ENCODE assay signal across 8 mouse cellular contexts in the genomic region with DNA sequence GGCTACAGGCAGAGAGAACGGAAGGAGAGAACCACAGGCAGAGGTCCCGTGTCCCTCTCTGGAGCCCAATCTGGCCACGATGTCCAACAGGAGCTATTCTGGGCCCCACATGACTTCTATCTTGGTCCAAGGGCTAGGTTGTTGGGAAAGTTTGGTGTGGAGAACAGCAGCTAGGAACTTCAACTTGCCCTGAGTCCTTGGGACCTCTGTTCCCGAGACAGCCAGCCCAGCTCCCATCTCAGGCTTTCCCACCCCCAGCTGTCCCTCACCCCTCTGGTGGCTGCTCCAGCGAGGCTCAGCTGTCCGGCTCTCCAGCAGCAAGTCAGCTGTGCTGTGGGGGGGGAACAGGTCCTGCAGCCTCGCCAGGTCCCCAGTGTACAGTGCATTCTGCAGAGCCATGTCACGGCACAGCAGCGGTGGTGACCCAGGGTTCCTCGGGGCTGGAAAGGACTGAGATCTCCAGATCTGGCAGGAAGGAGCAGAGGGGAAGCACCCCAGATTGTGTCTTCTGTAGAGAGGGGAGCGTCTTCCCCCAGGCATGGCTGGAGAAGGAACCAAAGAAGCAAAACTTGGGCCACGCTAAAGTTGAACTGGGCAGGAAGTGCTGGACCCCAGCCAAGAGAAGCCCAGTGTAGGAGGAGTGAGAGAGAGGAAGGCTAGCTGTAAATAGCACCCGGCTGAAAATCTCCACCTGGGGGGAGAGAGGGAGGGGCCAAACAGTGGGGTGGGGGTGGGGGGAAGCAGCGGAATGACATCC. TPM values are rescaled to one million over a fixed set of nuclear protein-coding genes. Genes with fewer than 3 reads are reported as not detected.
DNase-seq lines count a peak whose midpoint lies in the region; ATAC-seq and TF ChIP-seq lines count a peak whose summit lies in the region.

A gene (minus strand): TSS at position 592 of the 757 bp plus-strand sequence.

- no peak within 1 kb of the TSS for H3K4me3 ChIP-seq in forebrain, embryonic 10.5 days
- H3K4me3 ChIP-seq in forebrain, embryonic 11.5 days (ENCODE audit: low read depth, low read length) = no peak within 1 kb of the TSS
- H3K4me3 ChIP-seq in kidney, embryonic 16.5 days (ENCODE audit: low read length) = peak within 1 kb of the TSS; percentile 26
- H3K4me3 ChIP-seq in stomach, postnatal 0 days (ENCODE audit: low read depth, low read length) = peak within 1 kb of the TSS; percentile 10; the same call in 1 of the 2 replicates

- H3K27me3 ChIP-seq in forebrain, embryonic 10.5 days (ENCODE audit: poor library complexity, severe bottlenecking) = peaks cover 28% of the 10 kb centered on the region
- no peaks in the 10 kb centered on the region for H3K27me3 ChIP-seq in forebrain, embryonic 11.5 days (ENCODE audit: control insufficient read depth, insufficient read depth, low read length)
- peaks cover 5% of the 10 kb centered on the region; the same call in 1 of the 2 replicates for H3K27me3 ChIP-seq in kidney, embryonic 16.5 days (ENCODE audit: insufficient read depth, low read length)
- no peaks in the 10 kb centered on the region for H3K27me3 ChIP-seq in stomach, postnatal 0 days (ENCODE audit: control insufficient read depth, insufficient read depth, low read length)

- H3K4me2 ChIP-seq in forebrain, embryonic 11.5 days (ENCODE audit: low read depth, low read length, severe bottlenecking) = no peak within 1 kb of the TSS
- peak within 1 kb of the TSS; percentile 51 for H3K4me2 ChIP-seq in kidney, embryonic 16.5 days (replicated peaks; ENCODE audit: low read depth, low read length)
- H3K4me2 ChIP-seq in stomach, postnatal 0 days (replicated peaks; ENCODE audit: low read depth) = peak within 1 kb of the TSS; percentile 44

- TF ChIP-seq CTCF in stomach, postnatal 0 days (IDR thresholded peaks at IDR 0.05; ENCODE audit: low read depth) = no peak

- no peaks in the 10 kb centered on the region for H3K36me3 ChIP-seq in forebrain, embryonic 10.5 days (replicated peaks)
- no peaks in the 10 kb centered on the region for H3K36me3 ChIP-seq in forebrain, embryonic 11.5 days (ENCODE audit: control insufficient read depth, insufficient read depth, low read length)
- no peaks in the 10 kb centered on the region for H3K36me3 ChIP-seq in kidney, embryonic 16.5 days (ENCODE audit: insufficient read depth, low read length)
- no peaks in the 10 kb centered on the region for H3K36me3 ChIP-seq in stomach, postnatal 0 days (ENCODE audit: control insufficient read depth, insufficient read depth, low read length)

- H3K27ac ChIP-seq in forebrain, embryonic 10.5 days = peak within 1 kb of the TSS; percentile 27; the same call in 1 of the 2 replicates
- H3K27ac ChIP-seq in forebrain, embryonic 11.5 days (ENCODE audit: low read depth, low read length) = no peak within 1 kb of the TSS
- H3K27ac ChIP-seq in kidney, embryonic 16.5 days (ENCODE audit: low read length) = peak within 1 kb of the TSS; percentile 46
- H3K27ac ChIP-seq in stomach, postnatal 0 days (replicated peaks) = no peak within 1 kb of the TSS

- WGBS in forebrain, embryonic 10.5 days = 49% methylated on average over 14 of the region's 14 CpGs
- 52% methylated on average over 14 of the region's 14 CpGs for WGBS in forebrain, embryonic 11.5 days
- 15% methylated on average over 14 of the region's 14 CpGs for WGBS in kidney, embryonic 16.5 days
- WGBS in stomach, postnatal 0 days = 27% methylated on average over 13 of the region's 14 CpGs

- no peaks in the 10 kb centered on the region for H3K9me3 ChIP-seq in forebrain, embryonic 10.5 days
- H3K9me3 ChIP-seq in forebrain, embryonic 11.5 days (ENCODE audit: control insufficient read depth, low read length) = no peaks in the 10 kb centered on the region
- H3K9me3 ChIP-seq in kidney, embryonic 16.5 days (ENCODE audit: low read length) = no peaks in the 10 kb centered on the region
- no peaks in the 10 kb centered on the region for H3K9me3 ChIP-seq in stomach, postnatal 0 days (ENCODE audit: control insufficient read depth, low read length)

- ATAC-seq in forebrain, embryonic 11.5 days (replicated peaks; ENCODE audit: low FRiP score) = no peak
- ATAC-seq in kidney, embryonic 16.5 days (ENCODE audit: low FRiP score, low TSS enrichment) = peak; percentile 79
- peak; percentile 57 for ATAC-seq in stomach, postnatal 0 days (ENCODE audit: low FRiP score, low TSS enrichment)
- ATAC-seq in erythroblast, adult 5-6 weeks (replicated peaks; ENCODE audit: low FRiP score, poor library complexity, severe bottlenecking) = no peak

- no peak within 1 kb of the TSS for H3K9ac ChIP-seq in forebrain, embryonic 11.5 days (ENCODE audit: low read length)
- H3K9ac ChIP-seq in kidney, embryonic 16.5 days (replicated peaks; ENCODE audit: low read length) = peak within 1 kb of the TSS; percentile 1; the same call in 1 of the 2 replicates
- 0 out of 2 replicates have a peak within 1 kb of the TSS, but pooled peaks have one; percentile 13 for H3K9ac ChIP-seq in stomach, postnatal 0 days (ENCODE audit: low read length)

- no peak for DNase-seq in forebrain, embryonic 10.5 days (ENCODE audit: extremely low spot score, low spot score)
- DNase-seq in forebrain, embryonic 11.5 days (ENCODE audit: low spot score) = no peak
- DNase-seq in adrenal gland, postnatal 10 days = peak; percentile 71
- peak; percentile 76 for DNase-seq in heart, adult 8-10 months (ENCODE audit: low spot score)
- DNase-seq in lung, adult 18-20 months = peak; percentile 38 to 51
- DNase-seq in stomach, postnatal 0 days (ENCODE audit: low spot score) = peak; percentile 64

- peaks cover 32% of the 10 kb centered on the region for H3K4me1 ChIP-seq in forebrain, embryonic 10.5 days
- no peaks in the 10 kb centered on the region for H3K4me1 ChIP-seq in forebrain, embryonic 11.5 days (replicated peaks; ENCODE audit: control insufficient read depth, insufficient read depth, low read length)
- H3K4me1 ChIP-seq in kidney, embryonic 16.5 days (ENCODE audit: insufficient read depth, low read length) = peaks cover 17% of the 10 kb centered on the region
- H3K4me1 ChIP-seq in stomach, postnatal 0 days (replicated peaks; ENCODE audit: control insufficient read depth, insufficient read depth) = peaks cover 5% of the 10 kb centered on the region; the same call in 1 of the 2 replicates

- no peak for TF ChIP-seq EP300 in stomach, postnatal 0 days (optimal IDR thresholded peaks at IDR 0.05)

RNA-seq across cellular contexts. Expression of the gene that starts here (rescaled TPM):
- polyA plus RNA-seq in forebrain, embryonic 10.5 days (2016; fragmentation: Nextera tagmentation; extraction: Ambion mirVana) = 0.09 and 0.15 TPM in 2 replicates
- 0.11 TPM in 1 of 2 replicates, not detected in the other for polyA plus RNA-seq in forebrain, embryonic 11.5 days (2014; fragmentation: Nextera tagmentation; extraction: Ambion mirVana)
- total RNA-seq in adrenal gland, postnatal 10 days (2021) = 1 to 10 TPM; 1.0 to 6.2 TPM
- total RNA-seq in heart, adult 8-10 months (2022) = 100 to 1,000 TPM in 2 of 4 experiments, 10 to 100 TPM in 2; 97.3 to 112 (median 103) TPM
- 0.42 and 0.71 TPM in 2 replicates for polyA plus RNA-seq in kidney, embryonic 16.5 days (2015; fragmentation: Nextera tagmentation; extraction: Ambion mirVana)
- 0.21 and 0.25 TPM in 2 replicates for polyA plus RNA-seq in stomach, postnatal 0 days (2015; fragmentation: Nextera tagmentation; extraction: Ambion mirVana)
- total RNA-seq in erythroblast, adult 5-6 weeks (2015; ENCODE audit: low replicate concordance) = not detected in 2 replicates
- 0.14 TPM in 1 of 2 replicates, not detected in the other for total RNA-seq in erythroblast, adult 5-6 weeks (2017; ENCODE audit: low replicate concordance)

Comparison
In these comparisons a context has a peak if more than half of its experiments do, and no peak if none do; other contexts are left out.
1. RNA of the gene that starts here (total RNA-seq): 97.3 to 112 TPM in heart, adult 8-10 months; 1.0 to 6.2 TPM in adrenal gland, postnatal 10 days and 0.14 TPM in erythroblast, adult 5-6 weeks; every median in the first group is over 10 times any median in the second.
2. Peak in ATAC-seq, H3K4me3 ChIP-seq, H3K27ac ChIP-seq, H3K9ac ChIP-seq and H3K4me2 ChIP-seq in kidney, embryonic 16.5 days; RNA of the gene not detected or under 1 TPM.
3. Peak in DNase-seq, ATAC-seq, H3K4me3 ChIP-seq, H3K9ac ChIP-seq and H3K4me2 ChIP-seq in stomach, postnatal 0 days; RNA of the gene not detected or under 1 TPM.
4. DNase-seq: peak in adrenal gland, postnatal 10 days (single experiment), heart, adult 8-10 months (single experiment) and lung, adult 18-20 months (2 of 2); none in forebrain, embryonic 10.5 days (single experiment) and forebrain, embryonic 11.5 days (single experiment).